Mouse (Mus musculus) bone marrow, adult 2 months (tissue): ENCODE data around the gene Serinc3.

Experiments used
- CTCF ChIP-seq: fragments of 200-500 bp; IDR thresholded peaks from 2 replicates; pipeline ENCODE4 v1.5.1; 2011; ENCODE audit warnings: low read length, control low read depth; ENCODE audit not compliant: control insufficient read depth, insufficient read depth
- POLR2A ChIP-seq: fragments of 200-500 bp; IDR thresholded peaks from 2 replicates; pipeline ENCODE4 v1.6.1; 2011; ENCODE audit warnings: low read depth, mild to moderate bottlenecking, control low read depth, low read length, borderline replicate concordance; ENCODE audit not compliant: control insufficient read depth

DNA sequence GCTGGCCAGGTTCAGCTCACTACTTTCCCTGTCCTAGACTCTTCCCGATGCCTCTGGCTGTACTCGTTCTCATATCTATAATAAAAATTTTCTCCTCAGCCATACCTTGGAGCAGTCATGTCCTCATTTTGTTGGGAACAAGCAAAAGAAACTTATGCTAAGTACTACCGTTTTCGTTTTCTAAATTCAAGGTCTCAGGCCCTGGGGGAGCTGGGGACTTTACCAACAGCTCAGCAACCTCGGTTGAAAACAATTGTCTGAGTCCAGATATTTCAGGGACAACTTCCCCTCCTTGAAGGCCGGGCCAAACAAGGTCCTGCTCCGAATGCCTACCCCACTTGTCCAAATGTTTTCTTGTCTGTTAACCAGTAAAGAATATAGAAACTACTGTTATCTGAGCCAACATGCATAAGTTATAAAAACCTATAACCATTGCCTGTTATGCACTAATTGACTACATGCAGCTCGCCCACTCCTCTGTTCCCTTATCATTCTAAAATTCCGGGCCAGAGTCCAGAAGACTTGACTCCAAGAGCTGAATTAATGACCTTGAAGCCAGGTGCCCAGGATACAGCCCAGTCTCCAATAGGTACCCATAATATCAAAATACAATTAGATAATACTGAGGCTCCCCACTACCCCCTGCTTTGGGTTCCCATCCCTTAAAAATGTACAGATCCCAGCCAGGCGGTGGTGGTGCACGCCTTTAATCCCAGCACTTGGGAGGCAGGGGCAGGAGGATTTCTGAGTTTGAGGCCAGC lies 949 bp upstream of the Serinc3 start:
- TF ChIP-seq CTCF (no peak), POLR2A (no peak)
